Mouse (Mus musculus) ovary, postnatal 14 days (tissue): ENCODE measurements around the gene Rad50.

ENCODE experiments used
- DNase-seq: peaks from one replicate; pipeline ENCODE4 v3.0.0; 2022; ENCODE audit warnings: low spot score

Rad50 gene

DNA sequence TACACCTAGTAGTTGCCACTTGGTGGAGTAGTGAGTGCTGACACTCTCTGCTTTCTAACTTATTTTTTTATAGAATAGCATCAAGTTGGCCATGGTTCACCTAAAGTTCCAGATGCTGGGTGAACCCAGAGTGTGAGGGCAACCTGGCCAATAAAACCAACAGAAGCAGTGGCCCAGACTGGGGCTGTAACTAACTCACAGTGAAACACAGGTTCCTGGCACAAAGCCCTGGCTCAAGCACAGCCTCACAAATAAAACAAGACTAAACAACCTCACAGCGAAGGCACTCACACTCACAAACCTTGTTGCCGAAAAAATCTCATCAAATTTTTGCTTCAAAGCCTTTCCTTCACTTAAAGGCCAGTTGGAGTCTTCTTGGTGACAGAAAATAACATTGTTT is 8.6 kb downstream of the Rad50 start:
- DNase-seq: no peak

DNA sequence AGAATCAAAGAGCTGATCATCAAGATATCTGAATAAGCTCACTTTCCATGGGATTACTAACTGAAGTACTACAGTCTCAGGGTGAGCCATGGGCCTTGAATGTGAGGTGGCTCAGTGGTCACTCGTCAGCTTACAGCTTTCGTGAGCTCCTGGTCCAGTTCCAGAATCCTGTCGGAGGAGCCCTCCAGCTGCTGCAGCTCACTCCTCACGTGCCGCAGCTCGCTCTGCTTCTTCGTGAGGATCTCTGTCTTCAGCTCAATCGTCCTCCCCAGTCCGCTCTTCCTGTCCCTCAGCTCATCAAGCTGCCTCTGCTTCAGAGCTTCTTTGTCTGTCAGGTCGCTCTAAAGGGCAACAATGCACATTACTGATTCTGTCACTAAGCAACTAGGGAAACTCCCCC is 15.1 kb downstream of the Rad50 start:
- no peak for DNase-seq

DNA sequence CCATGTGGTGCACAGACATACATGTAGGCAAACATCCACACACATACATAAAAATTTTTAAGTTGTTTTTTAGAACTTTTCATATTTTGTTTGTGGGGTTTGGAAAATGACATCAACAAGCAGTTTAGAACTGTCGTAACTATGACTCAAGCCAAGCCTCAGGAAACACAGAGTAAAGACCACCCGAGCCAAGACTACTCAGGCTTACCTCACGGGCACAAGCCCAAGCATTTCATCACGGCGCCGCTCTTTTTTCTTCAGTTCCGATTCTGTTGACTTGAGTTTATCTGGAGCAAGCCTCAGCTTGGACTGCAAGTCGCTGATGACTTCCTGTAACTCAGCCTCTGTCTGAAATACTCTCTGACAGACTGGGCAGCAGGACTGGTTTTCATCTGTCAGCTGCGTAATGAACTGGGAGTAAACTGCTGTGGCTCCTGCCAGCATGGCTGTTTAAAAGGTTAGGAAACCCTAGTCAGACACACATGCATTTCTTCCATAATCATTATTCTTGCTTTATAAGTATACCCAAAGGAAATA is 24.1 kb downstream of the Rad50 start:
- no peak for DNase-seq

DNA sequence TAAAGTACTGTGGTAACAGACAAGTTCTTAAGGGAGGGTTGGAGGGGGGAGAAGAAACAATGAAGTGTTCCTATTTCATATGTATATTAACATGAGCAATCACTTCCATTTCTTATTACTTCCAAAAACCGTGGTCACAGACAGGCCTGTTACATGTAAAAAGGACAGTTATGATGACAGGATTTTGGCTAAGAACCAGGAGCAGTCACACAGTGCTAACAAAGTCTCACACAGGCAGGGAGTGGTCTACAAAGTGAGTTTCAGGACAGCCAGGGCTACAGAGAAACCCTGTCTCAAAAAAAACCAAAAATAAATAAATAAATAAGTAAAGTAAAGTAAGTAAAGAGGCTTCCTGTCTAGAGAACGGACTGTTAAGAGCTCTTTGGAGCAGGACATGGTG is 24.9 kb downstream of the Rad50 start:
- DNase-seq: no peak

- DNase-seq: no peak
Observed at GRCm38 (mm10) chr11:53681686-53682085, 25.4 kb downstream of the Rad50 start.

DNA sequence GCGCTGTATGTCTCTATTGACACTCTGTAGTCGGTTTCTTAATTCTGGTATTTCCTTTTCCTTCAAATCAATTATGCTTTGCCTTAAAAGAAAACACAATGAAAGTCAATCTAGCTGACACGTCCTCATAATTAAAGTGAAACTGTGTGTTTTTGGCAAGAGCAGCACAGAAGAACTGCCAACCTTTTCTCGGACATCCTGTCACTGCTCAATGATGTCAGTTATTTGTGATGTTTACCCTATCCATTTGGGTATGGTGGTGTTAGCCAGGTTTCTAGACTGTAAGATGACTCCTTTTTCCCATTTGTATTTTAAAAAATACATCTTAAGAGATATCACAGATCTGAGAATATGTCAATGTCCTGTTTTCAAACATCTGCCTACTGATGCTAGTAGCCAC is 27.0 kb downstream of the Rad50 start:
- no peak for DNase-seq

- DNase-seq: no peak
Observed at GRCm38 (mm10) chr11:53671414-53671813, 35.7 kb downstream of the Rad50 start.

- DNase-seq: no peak
Observed at GRCm38 (mm10) chr11:53664091-53664490, 43.0 kb downstream of the Rad50 start.

- DNase-seq: no peak
Observed at GRCm38 (mm10) chr11:53662794-53663674, 44.1 kb downstream of the Rad50 start.

DNA sequence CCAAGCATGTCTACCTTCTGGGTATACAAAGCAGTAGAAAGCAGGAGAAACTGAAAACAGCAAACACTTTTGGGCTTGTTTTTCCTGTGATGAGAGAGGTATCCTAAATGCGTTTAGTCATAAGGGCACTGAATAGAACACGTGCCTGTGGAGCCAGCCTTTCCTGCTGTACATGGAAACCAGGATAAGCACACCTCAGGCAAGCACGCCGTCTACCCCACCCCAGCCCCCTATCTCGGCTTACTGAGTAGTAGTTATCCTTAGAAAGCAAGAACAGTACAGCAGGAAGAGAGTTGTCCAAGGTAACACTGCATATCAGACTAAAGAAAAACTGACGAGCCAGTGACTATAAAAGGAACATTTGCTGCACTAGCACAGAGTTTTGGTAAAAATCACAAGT is 49.3 kb downstream of the Rad50 start:
- DNase-seq: no peak

- no peak for DNase-seq
Observed at GRCm38 (mm10) chr11:53657381-53657780, 49.7 kb downstream of the Rad50 start.

GRCm38 (mm10) chr11:53656558-53657202 is 50.4 kb downstream of the Rad50 start:
- DNase-seq: no peak

- DNase-seq: no peak
Observed at GRCm38 (mm10) chr11:53655043-53655442, 52.1 kb downstream of the Rad50 start.

DNA sequence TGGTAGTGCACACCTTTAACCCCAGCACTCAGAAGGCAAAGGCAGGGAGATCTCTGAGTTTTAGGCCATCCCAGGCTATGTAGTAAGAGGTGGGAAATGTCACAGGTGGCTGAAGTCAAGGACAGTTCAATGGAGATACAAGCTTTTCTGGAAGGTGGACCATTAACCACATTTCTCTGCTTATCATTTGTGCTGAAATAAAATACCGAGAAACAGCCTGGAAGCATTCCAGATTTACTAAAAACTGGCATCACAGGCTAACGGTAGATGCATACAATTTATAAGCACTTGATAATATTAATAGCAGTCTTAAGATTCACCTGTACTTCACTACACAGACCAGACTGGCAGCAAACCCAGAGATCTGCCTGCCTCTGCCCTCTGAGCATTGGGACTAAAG is 54.7 kb downstream of the Rad50 start:
- DNase-seq: no peak

DNA sequence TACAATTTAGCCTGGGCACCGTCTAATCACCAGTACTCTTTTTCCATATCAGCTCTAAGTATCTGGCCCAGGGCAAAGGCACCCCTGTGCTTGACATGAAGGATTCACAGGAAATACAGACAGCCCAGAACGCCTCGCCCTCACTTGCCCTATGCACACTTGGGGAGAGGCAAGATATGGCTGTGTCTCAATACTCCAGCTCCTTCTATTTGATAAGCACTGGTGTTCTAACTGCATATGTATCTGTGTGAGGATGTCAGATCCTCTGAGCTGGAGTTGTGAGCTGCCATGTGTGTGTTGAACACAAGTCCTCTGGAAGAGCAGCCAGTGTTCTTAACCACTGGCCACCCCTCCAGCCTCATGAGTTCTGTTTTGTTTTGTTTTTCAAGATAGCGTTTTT is 55.7 kb downstream of the Rad50 start:
- no peak for DNase-seq

GRCm38 (mm10) chr11:53644017-53644416 is 63.1 kb downstream of the Rad50 start:
- DNase-seq: no peak

DNA sequence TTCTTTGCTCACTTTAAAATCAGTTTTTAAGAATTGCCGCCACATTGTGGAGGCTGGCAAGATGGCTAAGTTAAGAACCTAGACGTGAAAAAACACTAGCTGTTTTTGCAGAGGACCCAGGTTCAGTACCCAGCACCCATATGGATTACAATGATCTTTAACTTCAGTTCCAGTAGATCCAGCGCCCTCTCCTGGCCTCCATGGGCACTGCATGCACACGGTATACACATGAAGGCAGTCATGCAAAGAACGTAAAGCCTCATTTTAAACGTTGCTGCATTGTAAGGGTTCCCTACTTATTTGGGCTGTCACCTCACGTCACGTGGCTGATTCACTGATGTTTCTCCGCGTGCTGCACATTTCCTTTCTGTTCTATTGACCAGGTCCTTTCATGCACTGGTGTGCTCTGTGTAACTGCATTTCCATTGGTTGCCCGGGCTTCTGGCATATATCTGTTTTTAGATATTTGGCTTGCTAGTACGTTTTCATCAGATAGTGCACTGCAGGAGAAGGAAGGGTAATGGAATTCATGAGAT is 64.3 kb downstream of the Rad50 start:
- no peak for DNase-seq

GRCm38 (mm10) chr11:53637803-53638260 is 69.3 kb downstream of the Rad50 start:
- DNase-seq: no peak

DNA sequence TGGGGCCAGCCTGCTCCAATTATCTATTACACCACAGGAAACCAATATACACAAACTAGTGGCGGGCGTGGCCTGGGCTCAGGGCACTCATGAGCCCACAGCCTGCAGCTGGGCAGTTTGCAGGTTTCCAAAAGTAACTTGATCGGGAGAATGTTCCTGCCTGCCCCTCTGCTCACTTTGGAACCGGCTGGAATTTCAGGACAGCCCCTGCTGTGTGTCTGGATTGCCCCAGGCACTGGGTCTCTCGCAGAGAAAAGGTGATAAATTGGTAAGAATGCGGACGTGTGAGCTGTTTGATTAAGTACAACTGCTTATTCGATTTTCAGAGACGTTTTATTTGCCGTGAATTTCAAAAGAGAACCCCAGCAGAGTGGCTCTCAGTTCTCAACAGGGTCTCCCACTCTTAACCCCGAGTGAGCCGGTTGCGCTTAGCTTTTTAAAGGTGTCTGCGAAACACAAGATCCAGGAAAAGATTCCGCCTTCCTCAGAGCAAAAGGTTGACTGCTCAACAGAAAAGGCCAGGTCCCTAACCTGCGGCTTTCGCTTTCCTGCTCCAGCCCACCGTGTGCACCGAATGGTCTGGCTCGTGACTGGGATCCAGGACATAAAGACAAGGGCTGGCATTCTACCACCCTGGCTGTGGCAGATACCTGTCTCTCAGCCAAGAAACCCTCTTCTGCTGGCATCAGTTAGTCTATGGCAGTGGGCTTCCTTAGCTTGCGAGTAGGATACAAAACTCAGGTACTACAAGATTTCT is 69.9 kb downstream of the Rad50 start:
- DNase-seq: no peak

- DNase-seq: no peak
Observed at GRCm38 (mm10) chr11:53636183-53636646, 70.9 kb downstream of the Rad50 start.

GRCm38 (mm10) chr11:53635590-53636182 is 71.4 kb downstream of the Rad50 start:
- no peak for DNase-seq

DNA sequence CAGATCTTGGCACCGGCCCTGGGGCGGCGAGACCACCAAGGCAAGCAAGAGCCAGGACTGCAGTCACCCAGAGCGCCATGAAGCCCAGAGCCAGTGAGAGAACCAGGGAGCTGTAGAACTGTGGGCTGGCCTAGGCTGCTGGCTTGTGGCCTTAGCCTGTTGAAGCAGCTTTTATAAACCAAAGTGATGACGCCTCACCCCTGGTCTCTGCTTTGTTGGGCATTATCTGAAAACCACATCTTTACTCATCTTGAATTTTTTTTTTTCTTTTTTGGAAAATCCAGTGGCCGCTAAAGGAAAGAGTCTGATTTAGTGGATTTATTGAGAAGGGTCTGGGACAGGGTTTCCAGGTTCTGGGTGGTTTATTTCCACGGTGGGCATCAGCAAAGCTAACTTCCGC is 72.6 kb downstream of the Rad50 start, which contains the start of gene Il13:
Gene Il13 (minus strand): TSS at position 147 of the 400 bp plus-strand sequence.
- DNase-seq: no peak
